Mouse (Mus musculus) liver, embryonic 16.5 days (tissue): ENCODE measurements around the gene Igdcc3. TPM values are rescaled to one million over a fixed set of nuclear protein-coding genes. Genes with fewer than 3 reads are reported as not detected.
"Not testable (repeated sequence)": the region's sequence is repeated elsewhere in the genome, so short reads cannot be mapped to it uniquely, and the experiment has no call there.

ENCODE experiments used
- ATAC-seq: fragments of 200-750 bp; cut with Nextera tagmentation; 2 replicates; pipeline ENCODE4 v1.8.0; 2017; ENCODE audit warnings: low read depth, mild to moderate bottlenecking, moderate number of reproducible peaks, moderate library complexity
- H3K27ac ChIP-seq: fragments of 300-500 bp; sonication (generic); 2 replicates; pipeline ENCODE4 v1.5.1; 2014; ENCODE audit warnings: mild to moderate bottlenecking, low read length
- H3K27me3 ChIP-seq: fragments of 300-500 bp; sonication (generic); 2 replicates; pipeline ENCODE4 v1.6.1; 2014; ENCODE audit warnings: low read depth, low read length, mixed read lengths; ENCODE audit not compliant: control insufficient read depth, insufficient read depth
- H3K36me3 ChIP-seq: fragments of 300-500 bp; sonication (generic); 2 replicates; pipeline ENCODE4 v1.6.1; 2014; ENCODE audit warnings: mild to moderate bottlenecking; ENCODE audit not compliant: control insufficient read depth, insufficient read depth
- H3K4me1 ChIP-seq: fragments of 300-500 bp; sonication (generic); 2 replicates; pipeline ENCODE4 v1.6.1; 2014; ENCODE audit warnings: low read depth, low read length, mixed read lengths; ENCODE audit not compliant: control insufficient read depth
- H3K4me2 ChIP-seq: fragments of 300-500 bp; sonication (generic); 2 replicates; pipeline ENCODE4 v1.6.1; 2014; ENCODE audit warnings: low read depth, low read length, mixed read lengths
- H3K4me3 ChIP-seq: fragments of 300-500 bp; sonication (generic); 2 replicates; pipeline ENCODE4 v1.5.1; 2014; ENCODE audit warnings: low read depth, mild to moderate bottlenecking, low read length
- H3K9ac ChIP-seq: fragments of 300-500 bp; sonication (generic); 2 replicates; pipeline ENCODE4 v1.6.1; 2014; ENCODE audit warnings: low read depth, low read length
- H3K9me3 ChIP-seq: fragments of 300-500 bp; sonication (generic); replicated peaks from 2 replicates; pipeline ENCODE4 v1.6.1; 2016; ENCODE audit warnings: low read length; ENCODE audit not compliant: control insufficient read depth
- WGBS: fragments of 180-500 bp; shearing (Covaris S2); extraction: QIAGEN DNeasy Blood & Tissue Kit; methylation state at CpG from one replicate; pipeline ENCODE4 v1.1.7; 2014; ENCODE audit not compliant: insufficient replicate concordance; 5-methylcytosine and 5-hydroxymethylcytosine counted together
- polyA plus RNA-seq: library from polyadenylated mRNA; unstranded; fragments of >200 nt; fragmentation: Nextera tagmentation; extraction: Ambion mirVana; gene quantifications from 2 replicates; pipeline ENCODE4 v1.2.1, GENCODE M21; 2015

The Igdcc3 gene
- polyA plus RNA-seq, 1 experiment from 2014 or later: 0.04 TPM

- peak; percentile 84 for ATAC-seq
- Histone ChIP-seq H3K27ac (peak overlapping the region; percentile 93), H3K9me3 (no peaks in the 10 kb centered on the region), H3K36me3 (no peaks in the 10 kb centered on the region), H3K4me3 (peak overlapping the region; percentile 64), H3K4me2 (peak overlapping the region; percentile 86), H3K4me1 (peaks cover 43% of the 10 kb centered on the region), H3K9ac (peak overlapping the region; percentile 71), H3K27me3 (no peaks in the 10 kb centered on the region)
- under 1% methylated on average over 18 of the region's 18 CpGs for WGBS
These were observed 60.6 kb downstream of the Igdcc3 start for GRCm38 (mm10) chr9:65201381-65202164.

- WGBS: 18% methylated on average over 11 of the region's 11 CpGs
- no peak for ATAC-seq
- no peaks in the 10 kb centered on the region for H3K36me3 ChIP-seq
These were observed 61.3 kb downstream of the Igdcc3 start for GRCm38 (mm10) chr9:65202165-65202754.

GRCm38 (mm10) chr9:65205049-65205815, 64.2 kb downstream of the Igdcc3 start:
- H3K27me3 ChIP-seq: no peaks in the 10 kb centered on the region
- no peaks in the 10 kb centered on the region for H3K9me3 ChIP-seq
- WGBS: 62% methylated on average over 11 of the region's 11 CpGs
- no peaks in the 10 kb centered on the region for H3K36me3 ChIP-seq
- peaks cover 17% of the 10 kb centered on the region for H3K4me1 ChIP-seq
- no peak overlapping the region for H3K4me2 ChIP-seq
- no peak overlapping the region for H3K4me3 ChIP-seq
- no peak overlapping the region for H3K27ac ChIP-seq
- H3K9ac ChIP-seq: no peak overlapping the region
- ATAC-seq: no peak

More at GRCm38 (mm10) chr9:65202165-65202754, 61.3 kb downstream of the Igdcc3 start:
- H3K4me3 ChIP-seq: peak overlapping the region; percentile 64
- peak overlapping the region; percentile 86 for H3K4me2 ChIP-seq
- peaks cover 38% of the 10 kb centered on the region for H3K4me1 ChIP-seq
- H3K27me3 ChIP-seq: no peaks in the 10 kb centered on the region
- peak overlapping the region; percentile 93 for H3K27ac ChIP-seq
- no peaks in the 10 kb centered on the region for H3K9me3 ChIP-seq
- H3K9ac ChIP-seq: peak overlapping the region; percentile 71

GRCm38 (mm10) chr9:65207041-65207815, 66.2 kb downstream of the Igdcc3 start:
- H3K36me3 ChIP-seq, H3K4me2 ChIP-seq, ATAC-seq, H3K9ac ChIP-seq, H3K4me1 ChIP-seq, H3K27me3 ChIP-seq, H3K27ac ChIP-seq, H3K4me3 ChIP-seq, H3K9me3 ChIP-seq: not testable (repeated sequence)
- 77% methylated on average over 8 of the region's 9 CpGs for WGBS

GRCm38 (mm10) chr9:65208293-65209179, 67.5 kb downstream of the Igdcc3 start:
- Histone ChIP-seq H3K4me3 (no peak overlapping the region), H3K4me1 (peaks cover 8% of the 10 kb centered on the region; the same call in 1 of the 2 replicates), H3K9me3 (no peaks in the 10 kb centered on the region), H3K36me3 (no peaks in the 10 kb centered on the region), H3K4me2 (no peak overlapping the region), H3K9ac (no peak overlapping the region), H3K27ac (no peak overlapping the region), H3K27me3 (no peaks in the 10 kb centered on the region)
- peak; percentile 50; the same call in 1 of the 2 replicates for ATAC-seq
- 76% methylated on average over 32 of the region's 32 CpGs for WGBS

GRCm38 (mm10) chr9:65211598-65211997, 70.6 kb downstream of the Igdcc3 start:
- H3K4me3 ChIP-seq: no peak overlapping the region
- WGBS: 68% methylated on average over 1 of the region's 1 CpGs
- no peak overlapping the region for H3K27ac ChIP-seq
- no peaks in the 10 kb centered on the region for H3K9me3 ChIP-seq
- ATAC-seq: no peak
- H3K9ac ChIP-seq: no peak overlapping the region
- H3K27me3 ChIP-seq: no peaks in the 10 kb centered on the region
- H3K36me3 ChIP-seq: no peaks in the 10 kb centered on the region
- peaks cover 15% of the 10 kb centered on the region for H3K4me1 ChIP-seq
- H3K4me2 ChIP-seq: no peak overlapping the region

- Histone ChIP-seq H3K4me2 (peak overlapping the region; percentile 95), H3K9ac (peak overlapping the region; percentile 95), H3K4me3 (peak overlapping the region; percentile 79), H3K4me1 (peaks cover 39% of the 10 kb centered on the region), H3K36me3 (no peaks in the 10 kb centered on the region), H3K9me3 (no peaks in the 10 kb centered on the region), H3K27me3 (no peaks in the 10 kb centered on the region), H3K27ac (peak overlapping the region; percentile 99)
- 10% methylated on average over 10 of the region's 10 CpGs for WGBS
- ATAC-seq: no peak
These were observed 73.4 kb downstream of the Igdcc3 start for GRCm38 (mm10) chr9:65214425-65214777.
